Mouse (Mus musculus): ENCODE results near the gene Rasgrf1.

DNA sequence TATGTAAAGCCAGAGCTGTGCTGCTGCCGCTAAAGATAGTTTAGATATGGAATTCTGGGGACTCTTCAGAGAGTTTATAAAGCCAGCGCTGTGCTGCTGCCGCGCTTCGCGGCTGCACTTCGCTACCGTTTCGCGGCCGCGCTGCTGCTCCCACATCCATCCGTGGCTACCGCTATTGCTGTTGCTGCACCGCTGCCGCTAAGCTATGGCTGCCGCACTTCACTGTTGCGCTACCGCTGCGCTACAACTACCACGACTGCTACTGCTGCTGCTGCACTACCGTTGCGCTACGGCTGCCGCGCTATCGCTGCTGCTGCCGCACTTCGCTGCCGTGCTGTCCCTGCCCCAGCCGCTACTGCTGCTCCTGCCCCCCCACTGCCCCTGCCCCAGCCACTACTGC, 30.1 kb upstream of the Rasgrf1 start:
- no peak for TF ChIP-seq CTCF (IDR thresholded peaks at IDR 0.05; ENCODE audit: low read depth, low read length)
- no peak for TF ChIP-seq GATA1 (IDR thresholded peaks at IDR 0.05; ENCODE audit: borderline replicate concordance, low read length)
- no peak for TF ChIP-seq TAL1 (conservative IDR thresholded peaks at IDR 0.05; ENCODE audit: low read depth, low read length)

Data from G1E (cell line).